Mouse (Mus musculus) myocyte (in vitro differentiated cells): ENCODE measurements around the gene Abca7.

ENCODE experiments used
- CEBPB ChIP-seq: IDR thresholded peaks from 2 replicates; pipeline ENCODE4 v1.6.1; 2011; ENCODE audit warnings: mild to moderate bottlenecking, moderate library complexity; ENCODE audit not compliant: poor library complexity, insufficient read depth, severe bottlenecking
- E2F4 ChIP-seq: IDR thresholded peaks from one replicate; pipeline ENCODE4 v1.6.1; 2011; ENCODE audit warnings: mild to moderate bottlenecking, control low read depth, moderate library complexity; ENCODE audit not compliant: insufficient read depth
- MAX ChIP-seq: IDR thresholded peaks from one replicate; pipeline ENCODE4 v1.6.1; 2011; ENCODE audit warnings: low read depth, mild to moderate bottlenecking, control low read depth
- MYOD1 ChIP-seq, 3 experiments: IDR thresholded peaks; one replicate each; pipeline ENCODE4 v1.6.1; 2011; ENCODE audit warnings: control low read depth in 2 of 3, low read depth in 2 of 3, mild to moderate bottlenecking in 2 of 3, moderate library complexity in 1 of 3; ENCODE audit not compliant: insufficient read length in 2 of 3, control insufficient read depth in 1 of 3
- MYOG ChIP-seq, 3 experiments: IDR thresholded peaks; one replicate each; pipeline ENCODE4 v1.6.1; 2011; ENCODE audit warnings: control low read depth in 2 of 3, low read depth in 2 of 3, mild to moderate bottlenecking in 2 of 3; ENCODE audit not compliant: insufficient read length in 2 of 3, control insufficient read depth in 1 of 3, insufficient read depth in 1 of 3
- POLR2A ChIP-seq: IDR thresholded peaks from one replicate; pipeline ENCODE4 v1.6.1; 2011; ENCODE audit warnings: low read depth, mild to moderate bottlenecking, control low read depth, moderate library complexity; ENCODE audit not compliant: insufficient read length
- POLR2AphosphoS2 ChIP-seq: IDR thresholded peaks from one replicate; pipeline ENCODE4 v1.6.1; 2011; ENCODE audit warnings: low read depth, control low read depth; ENCODE audit not compliant: insufficient read length
- REST ChIP-seq: IDR thresholded peaks from one replicate; pipeline ENCODE4 v1.6.1; 2011; ENCODE audit warnings: mild to moderate bottlenecking, control low read depth, moderate library complexity; ENCODE audit not compliant: insufficient read depth, insufficient read length
- TCF12 ChIP-seq: IDR thresholded peaks from one replicate; pipeline ENCODE4 v1.6.1; 2011; ENCODE audit warnings: mild to moderate bottlenecking, control low read depth; ENCODE audit not compliant: poor library complexity, insufficient read depth, severe bottlenecking
- USF1 ChIP-seq: IDR thresholded peaks from one replicate; pipeline ENCODE4 v1.6.1; 2011; ENCODE audit warnings: low read depth, mild to moderate bottlenecking, control low read depth, moderate library complexity

GRCm38 (mm10) chr10:79976071-79976721 is 20.1 kb upstream of the Abca7 start:
- TF ChIP-seq POLR2A (no peak), TCF12 (no peak), USF1 (no peak), MYOG (IDR thresholded peaks at IDR 0.05; ENCODE audit: control insufficient read depth in 1 of 3, insufficient read depth in 1 of 3, insufficient read length in 2 of 3, low read depth in 2 of 3) (no peak), CEBPB (no peak), E2F4 (no peak), REST (no peak), MAX (no peak), POLR2AphosphoS2 (peak; percentile 7), MYOD1 (IDR thresholded peaks at IDR 0.05; ENCODE audit: control insufficient read depth in 1 of 3, insufficient read length in 2 of 3, low read depth in 2 of 3) (no peak)
